Mouse (Mus musculus) adrenal gland, adult 18-20 months (tissue): ENCODE results near the gene Borcs7. TPM values are rescaled to one million over a fixed set of nuclear protein-coding genes. Genes with fewer than 3 reads are reported as not detected.
"Not testable (repeated sequence)": the region's sequence is repeated elsewhere in the genome, so short reads cannot be mapped to it uniquely, and the experiment has no call there.

ENCODE experiments used
- DNase-seq, 2 experiments: peaks; one replicate each; pipeline ENCODE4 v3.0.0; 2021 to 2022; ENCODE audit warnings: low spot score in 2 of 2
- total RNA-seq, 2 experiments: library from RNA; stranded (reverse); gene quantifications; 1 replicate in 1 of 2; 2 replicates in 1 of 2; pipeline ENCODE4 v1.2.3; 2021

Borcs7 gene
- total RNA-seq, 2 experiments from 2014 or later = 11.4 to 13.4 TPM

- peak; percentile 71 to 74 for DNase-seq
Measured at GRCm38 (mm10) chr19:46707296-46708151, 17.8 kb downstream of the Borcs7 start, which contains the start of gene As3mt. Gene As3mt, plus strand, starts transcription at chr19:46707458.

GRCm38 (mm10) chr19:46710614-46711013, 20.9 kb downstream of the Borcs7 start:
- no peak for DNase-seq

- no peak for DNase-seq
Measured at GRCm38 (mm10) chr19:46714234-46714633, 24.5 kb downstream of the Borcs7 start.

GRCm38 (mm10) chr19:46715016-46715415, 25.3 kb downstream of the Borcs7 start:
- no peak for DNase-seq

- DNase-seq = no peak
Measured at GRCm38 (mm10) chr19:46718150-46718549, 28.4 kb downstream of the Borcs7 start.

- DNase-seq = no peak
Measured at GRCm38 (mm10) chr19:46724411-46724810, 34.7 kb downstream of the Borcs7 start.

- no peak for DNase-seq
Measured at GRCm38 (mm10) chr19:46726142-46726541, 36.4 kb downstream of the Borcs7 start.

- no peak for DNase-seq
Measured at GRCm38 (mm10) chr19:46727140-46727736, 37.5 kb downstream of the Borcs7 start.

GRCm38 (mm10) chr19:46727945-46728540, 38.3 kb downstream of the Borcs7 start:
- no peak for DNase-seq

- no peak for DNase-seq
Measured at GRCm38 (mm10) chr19:46728909-46729308, 39.2 kb downstream of the Borcs7 start.

- DNase-seq = no peak
Measured at GRCm38 (mm10) chr19:46731351-46731750, 41.6 kb downstream of the Borcs7 start.

- DNase-seq = not testable (repeated sequence)
Measured at GRCm38 (mm10) chr19:46732673-46733072, 43.0 kb downstream of the Borcs7 start.

GRCm38 (mm10) chr19:46733626-46734025, 43.9 kb downstream of the Borcs7 start:
- no peak for DNase-seq

GRCm38 (mm10) chr19:46735241-46735640, 45.5 kb downstream of the Borcs7 start:
- no peak for DNase-seq

- no peak for DNase-seq
Measured at GRCm38 (mm10) chr19:46737106-46737505, 47.4 kb downstream of the Borcs7 start.

GRCm38 (mm10) chr19:46740341-46741008, 50.8 kb downstream of the Borcs7 start:
- DNase-seq = peak; percentile 54 to 57

GRCm38 (mm10) chr19:46741574-46741973, 51.9 kb downstream of the Borcs7 start:
- DNase-seq = no peak

GRCm38 (mm10) chr19:46744681-46745080, 55.0 kb downstream of the Borcs7 start:
- DNase-seq = no peak

GRCm38 (mm10) chr19:46747799-46748198, 58.1 kb downstream of the Borcs7 start:
- no peak for DNase-seq

- no peak for DNase-seq
Measured at GRCm38 (mm10) chr19:46752235-46752634, 62.5 kb downstream of the Borcs7 start.
